23 mouse cellular contexts compared by ENCODE assay signal in genomic region chr6:115865246-115865645, GRCm38 (mm10).
"Had no signal": no experiment of that assay in that cellular context is flagged by ENCODE, and none has a peak within 500 bp of the region (broad histone marks: within the 10 kb centered on the region; RNA-seq: fewer than 3 reads in every experiment).

No protein-coding gene starts in this region.

- H3K27me3 ChIP-seq: hindbrain, embryonic 15.5 days; limb, embryonic 13.5 days; liver, embryonic 13.5 days; lung, embryonic 15.5 days; neural tube, embryonic 12.5 days; neural tube, embryonic 15.5 days had no signal

- H3K4me2 ChIP-seq: hindbrain, embryonic 15.5 days; limb, embryonic 13.5 days; liver, embryonic 13.5 days; lung, embryonic 15.5 days; neural tube, embryonic 12.5 days; neural tube, embryonic 15.5 days had no signal

- H3K4me3 ChIP-seq: hindbrain, embryonic 15.5 days; limb, embryonic 10.5 days; limb, embryonic 13.5 days; liver, embryonic 13.5 days; lung, embryonic 15.5 days; megakaryocyte, embryonic 14.5 days; midbrain, embryonic 10.5 days; neural tube, embryonic 12.5 days; neural tube, embryonic 15.5 days had no signal

- H3K9me3 ChIP-seq: hindbrain, embryonic 15.5 days; limb, embryonic 10.5 days; limb, embryonic 13.5 days; liver, embryonic 13.5 days; lung, embryonic 15.5 days; megakaryocyte, embryonic 14.5 days; midbrain, embryonic 10.5 days; neural tube, embryonic 12.5 days; neural tube, embryonic 15.5 days had no signal

- H3K27ac ChIP-seq: hindbrain, embryonic 15.5 days; limb, embryonic 10.5 days; limb, embryonic 13.5 days; liver, embryonic 13.5 days; lung, embryonic 15.5 days; midbrain, embryonic 10.5 days; neural tube, embryonic 12.5 days; neural tube, embryonic 15.5 days; stomach, postnatal 0 days had no signal

- H3K36me3 ChIP-seq: liver, embryonic 13.5 days; lung, embryonic 15.5 days had no signal

- H3K4me1 ChIP-seq: hindbrain, embryonic 15.5 days; limb, embryonic 13.5 days; midbrain, embryonic 10.5 days; neural tube, embryonic 12.5 days; neural tube, embryonic 15.5 days had no signal

- ATAC-seq: intestine, postnatal 0 days had no signal

- H3K9ac ChIP-seq: hindbrain, embryonic 15.5 days; limb, embryonic 13.5 days; liver, embryonic 13.5 days; lung, embryonic 15.5 days; neural tube, embryonic 12.5 days; neural tube, embryonic 15.5 days had no signal

- DNase-seq: kidney, postnatal 14 days; layer of hippocampus, postnatal 36 days; liver, embryonic 13.5 days; lung, adult 18-20 months; lung, postnatal 10 days; lung, postnatal 36 days; midbrain, embryonic 14.5 days; right cerebral cortex, adult 18-20 months; right cerebral cortex, postnatal 14 days; right cerebral cortex, postnatal 4 days; thymus, adult 2 months; thymus, postnatal 14 days; thymus, postnatal 4 days had no signal
